ENCODE assay signal across 8 mouse cellular contexts in genomic region chr16:94519028-94519427, GRCm38 (mm10). TPM values are rescaled to one million over a fixed set of nuclear protein-coding genes. Genes with fewer than 3 reads are reported as not detected.
DNase-seq lines count a peak whose midpoint lies in the region; ATAC-seq and TF ChIP-seq lines count a peak whose summit lies in the region.

No protein-coding gene starts in this region.

- no peaks in the 10 kb centered on the region for H3K9me3 ChIP-seq in hindbrain, postnatal 0 days (ENCODE audit: low read length)
- no peaks in the 10 kb centered on the region for H3K9me3 ChIP-seq in hindbrain, embryonic 14.5 days (ENCODE audit: control insufficient read depth, low read length)
- no peaks in the 10 kb centered on the region for H3K9me3 ChIP-seq in heart, embryonic 16.5 days (replicated peaks; ENCODE audit: control insufficient read depth, low read length)
- no peaks in the 10 kb centered on the region for H3K9me3 ChIP-seq in limb, embryonic 13.5 days

- no peak overlapping the region for H3K4me2 ChIP-seq in hindbrain, postnatal 0 days (ENCODE audit: low read depth, low read length)
- H3K4me2 ChIP-seq in hindbrain, embryonic 14.5 days (replicated peaks): no peak overlapping the region
- peak overlapping the region; percentile 37 for H3K4me2 ChIP-seq in heart, embryonic 16.5 days (ENCODE audit: low read depth, low read length)
- no peak overlapping the region for H3K4me2 ChIP-seq in limb, embryonic 13.5 days (replicated peaks)

- H3K36me3 ChIP-seq in hindbrain, postnatal 0 days (ENCODE audit: insufficient read depth, low read length): no peaks in the 10 kb centered on the region; the same call in 1 of the 2 replicates
- H3K36me3 ChIP-seq in hindbrain, embryonic 14.5 days (replicated peaks; ENCODE audit: control insufficient read depth, insufficient read depth): no peaks in the 10 kb centered on the region
- no peaks in the 10 kb centered on the region for H3K36me3 ChIP-seq in heart, embryonic 16.5 days (ENCODE audit: control insufficient read depth, insufficient read depth)
- H3K36me3 ChIP-seq in limb, embryonic 13.5 days: peaks cover 2% of the 10 kb centered on the region

- TF ChIP-seq CTCF in hindbrain, postnatal 0 days (IDR thresholded peaks at IDR 0.05; ENCODE audit: low read depth): no peak

- no peaks in the 10 kb centered on the region for H3K27me3 ChIP-seq in hindbrain, postnatal 0 days (ENCODE audit: insufficient read depth, low read length)
- H3K27me3 ChIP-seq in hindbrain, embryonic 14.5 days (ENCODE audit: control insufficient read depth, insufficient read depth, low read length): no peaks in the 10 kb centered on the region
- no peaks in the 10 kb centered on the region for H3K27me3 ChIP-seq in heart, embryonic 16.5 days (ENCODE audit: control insufficient read depth, insufficient read depth, low read length)
- no peaks in the 10 kb centered on the region for H3K27me3 ChIP-seq in limb, embryonic 13.5 days

- H3K4me3 ChIP-seq in hindbrain, postnatal 0 days (ENCODE audit: low read length): no peak overlapping the region
- no peak overlapping the region for H3K4me3 ChIP-seq in hindbrain, embryonic 14.5 days (replicated peaks; ENCODE audit: low read length)
- no peak overlapping the region for H3K4me3 ChIP-seq in heart, embryonic 16.5 days (ENCODE audit: low read length)
- no peak overlapping the region for H3K4me3 ChIP-seq in limb, embryonic 13.5 days

- no peak for DNase-seq in hindbrain, postnatal 0 days (ENCODE audit: low spot score)
- no peak for DNase-seq in hindbrain, embryonic 14.5 days (ENCODE audit: low spot score)
- no peak for DNase-seq in testis, postnatal 14 days (ENCODE audit: low spot score)
- no peak for DNase-seq in layer of hippocampus, adult 11-12 months (ENCODE audit: low spot score)

- H3K4me1 ChIP-seq in hindbrain, postnatal 0 days (ENCODE audit: insufficient read depth, low read length): no peaks in the 10 kb centered on the region
- 0 out of 2 replicates have a peak, but pooled peaks cover 2% of the 10 kb centered on the region for H3K4me1 ChIP-seq in hindbrain, embryonic 14.5 days (replicated peaks; ENCODE audit: control insufficient read depth, insufficient read depth, low read length)
- H3K4me1 ChIP-seq in heart, embryonic 16.5 days (ENCODE audit: control insufficient read depth, insufficient read depth, low read length): peaks cover 43% of the 10 kb centered on the region
- peaks cover 9% of the 10 kb centered on the region for H3K4me1 ChIP-seq in limb, embryonic 13.5 days

- WGBS in hindbrain, postnatal 0 days: 69% methylated on average over 6 of the region's 6 CpGs
- WGBS in hindbrain, embryonic 14.5 days: 70% methylated on average over 6 of the region's 6 CpGs
- WGBS in heart, embryonic 16.5 days: 19% methylated on average over 6 of the region's 6 CpGs
- 51% methylated on average over 6 of the region's 6 CpGs for WGBS in limb, embryonic 13.5 days

- H3K9ac ChIP-seq in hindbrain, postnatal 0 days (replicated peaks; ENCODE audit: low read length): no peak overlapping the region
- H3K9ac ChIP-seq in hindbrain, embryonic 14.5 days: no peak overlapping the region
- H3K9ac ChIP-seq in heart, embryonic 16.5 days (ENCODE audit: low read length): peak overlapping the region; percentile 47; the same call in 1 of the 2 replicates
- 0 out of 2 replicates have a peak overlapping the region, but pooled peaks have one; percentile 25 for H3K9ac ChIP-seq in limb, embryonic 13.5 days

- H3K27ac ChIP-seq in hindbrain, postnatal 0 days: peak overlapping the region; percentile 48; the same call in 1 of the 2 replicates
- no peak overlapping the region for H3K27ac ChIP-seq in hindbrain, embryonic 14.5 days
- peak overlapping the region; percentile 82 for H3K27ac ChIP-seq in heart, embryonic 16.5 days (ENCODE audit: low read length)
- 0 out of 2 replicates have a peak overlapping the region, but pooled peaks have one; percentile 33 for H3K27ac ChIP-seq in limb, embryonic 13.5 days

- ATAC-seq in hindbrain, postnatal 0 days: no peak
- ATAC-seq in hindbrain, embryonic 14.5 days (ENCODE audit: low FRiP score): no peak
- ATAC-seq in heart, embryonic 16.5 days (replicated peaks; ENCODE audit: extremely low read depth, insufficient read depth, low FRiP score): peak; percentile 74
- ATAC-seq in limb, embryonic 13.5 days (ENCODE audit: low FRiP score, low read depth): peak; percentile 59
- ATAC-seq in megakaryocyte-erythroid progenitor cell, adult 5-6 weeks (replicated peaks; ENCODE audit: low FRiP score, low TSS enrichment, poor library complexity, severe bottlenecking): peak; percentile 17
- no peak for ATAC-seq in erythroblast, adult 5-6 weeks (replicated peaks; ENCODE audit: low FRiP score, poor library complexity, severe bottlenecking)

RNA-seq across cellular contexts. Expression of gene Vps26c, which starts 7.6 kb away (rescaled TPM):
- 64.8 and 68.1 TPM in 2 replicates for total RNA-seq in hindbrain, postnatal 0 days (2014; rRNA removed)
- polyA plus RNA-seq in hindbrain, postnatal 0 days (2015; fragmentation: Nextera tagmentation; extraction: Ambion mirVana): 59.6 and 63.6 TPM in 2 replicates
- polyA plus RNA-seq in hindbrain, embryonic 14.5 days (2014; fragmentation: Nextera tagmentation; extraction: Ambion mirVana): 85.4 and 89.2 TPM in 2 replicates
- 47.9 and 51.7 TPM in 2 replicates for polyA plus RNA-seq in heart, embryonic 16.5 days (2015; fragmentation: Nextera tagmentation; extraction: Ambion mirVana)
- polyA plus RNA-seq in limb, embryonic 13.5 days (2015; fragmentation: Nextera tagmentation; extraction: Ambion mirVana): 55.2 and 60.2 TPM in 2 replicates
- 23.1 and 29.9 TPM in 2 replicates for total RNA-seq in megakaryocyte-erythroid progenitor cell, adult 5-6 weeks (2014; fragmentation: Nextera tagmentation)
- 15.1 and 35.5 TPM in 2 replicates for total RNA-seq in megakaryocyte-erythroid progenitor cell, adult 5-6 weeks (2017)
- total RNA-seq in erythroblast, adult 5-6 weeks (2015; ENCODE audit: low replicate concordance): 5.2 and 8.4 TPM in 2 replicates
- 4.5 and 19.8 TPM in 2 replicates for total RNA-seq in erythroblast, adult 5-6 weeks (2017; ENCODE audit: low replicate concordance)

RNA-seq across cellular contexts. Expression of gene Dyrk1a, which starts 50.8 kb away (rescaled TPM):
- 81.9 and 91.5 TPM in 2 replicates for total RNA-seq in hindbrain, postnatal 0 days (2014; rRNA removed)
- polyA plus RNA-seq in hindbrain, postnatal 0 days (2015; fragmentation: Nextera tagmentation; extraction: Ambion mirVana): 12.5 and 13.0 TPM in 2 replicates
- 12.8 and 14.0 TPM in 2 replicates for polyA plus RNA-seq in hindbrain, embryonic 14.5 days (2014; fragmentation: Nextera tagmentation; extraction: Ambion mirVana)
- 7.8 and 8.1 TPM in 2 replicates for polyA plus RNA-seq in heart, embryonic 16.5 days (2015; fragmentation: Nextera tagmentation; extraction: Ambion mirVana)
- polyA plus RNA-seq in limb, embryonic 13.5 days (2015; fragmentation: Nextera tagmentation; extraction: Ambion mirVana): 10.3 and 11.5 TPM in 2 replicates
- 39.5 and 43.9 TPM in 2 replicates for total RNA-seq in megakaryocyte-erythroid progenitor cell, adult 5-6 weeks (2014; fragmentation: Nextera tagmentation)
- 59.8 and 62.4 TPM in 2 replicates for total RNA-seq in megakaryocyte-erythroid progenitor cell, adult 5-6 weeks (2017)
- total RNA-seq in erythroblast, adult 5-6 weeks (2015; ENCODE audit: low replicate concordance): 34.3 and 65.1 TPM in 2 replicates
- 60.3 and 66.8 TPM in 2 replicates for total RNA-seq in erythroblast, adult 5-6 weeks (2017; ENCODE audit: low replicate concordance)

Comparison
In these comparisons a context has a peak if more than half of its experiments do, and no peak if none do; other contexts are left out.
1. ATAC-seq: peak in heart, embryonic 16.5 days (single experiment), limb, embryonic 13.5 days (single experiment) and megakaryocyte-erythroid progenitor cell, adult 5-6 weeks (single experiment); none in hindbrain, postnatal 0 days (single experiment), hindbrain, embryonic 14.5 days (single experiment) and erythroblast, adult 5-6 weeks (single experiment).
2. H3K9ac ChIP-seq: peak in heart, embryonic 16.5 days (single experiment) and limb, embryonic 13.5 days (single experiment); none in hindbrain, postnatal 0 days (single experiment) and hindbrain, embryonic 14.5 days (single experiment).